10 mouse cellular contexts compared by ENCODE assay signal in the genomic region with DNA sequence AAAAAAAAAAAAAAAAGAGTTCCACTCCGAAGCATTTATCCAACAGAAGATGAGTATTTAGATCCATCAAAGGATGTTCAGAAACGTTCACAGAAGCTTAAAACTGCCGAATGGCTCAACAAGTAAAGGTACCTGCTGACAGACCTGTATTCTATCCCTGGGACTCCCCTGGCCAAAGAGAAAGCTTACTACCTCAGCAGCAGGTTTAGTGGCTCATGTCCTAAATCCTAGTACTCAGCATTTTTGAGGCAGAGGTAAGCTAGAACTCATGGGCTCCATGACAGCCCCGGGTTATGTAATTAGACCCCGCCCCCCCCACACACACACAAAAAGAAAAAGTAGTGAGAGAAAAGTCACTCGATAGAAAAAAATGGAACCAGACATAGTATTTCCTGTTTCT.
"Had no signal": no experiment of that assay in that cellular context is flagged by ENCODE, and none has a peak within 500 bp of the region (broad histone marks: within the 10 kb centered on the region; RNA-seq: fewer than 3 reads in every experiment).

No protein-coding gene starts in this region.

- DNase-seq: kidney, adult 9 months; kidney, postnatal 14 days; kidney, postnatal 4 days; layer of hippocampus, adult 9-11 months; liver; lung, postnatal 14 days; right cerebral cortex, adult 18-20 months; right cerebral cortex, postnatal 14 days; right cerebral cortex, postnatal 4 days; thymus, postnatal 25 days had no signal
